Mouse (Mus musculus) liver, postnatal 0 days (tissue): ENCODE results near the gene Wnk2.

Source experiments
- CTCF ChIP-seq: sonication (generic); IDR thresholded peaks from 2 replicates; pipeline ENCODE4 v1.5.1; 2016; ENCODE audit warnings: antibody characterized with exemption, low read depth
- EP300 ChIP-seq: IDR thresholded peaks from 2 replicates; pipeline ENCODE4 v1.6.1; 2016; ENCODE audit warnings: antibody characterized with exemption, low read depth, mild to moderate bottlenecking

GRCm38 (mm10) chr13:49044145-49044561 lies 103.7 kb downstream of the Wnk2 start:
- TF ChIP-seq EP300: no peak
- TF ChIP-seq CTCF: no peak
